Mouse (Mus musculus) ES-E14 (cell line): ENCODE measurements around the gene Cox7a2.

Experiments
- HCFC1 ChIP-seq: IDR thresholded peaks from 2 replicates; pipeline ENCODE4 v1.6.1; 2012; ENCODE audit warnings: low read length, inconsistent platforms, borderline replicate concordance; ENCODE audit not compliant: insufficient read depth
- ZC3H11A ChIP-seq: IDR thresholded peaks from 2 replicates; pipeline ENCODE4 v1.6.1; 2012; ENCODE audit warnings: low read depth, mild to moderate bottlenecking, inconsistent platforms, low read length, borderline replicate concordance

GRCm38 (mm10) chr9:79806317-79807075, 46.8 kb upstream of the Cox7a2 start:
- TF ChIP-seq ZC3H11A, result peak; percentile 32; the same call in 1 of the 2 replicates
- no peak for TF ChIP-seq HCFC1
